Mouse (Mus musculus) cortical plate, adult 2 months (tissue): ENCODE results near the gene Cdh22. TPM values are rescaled to one million over a fixed set of nuclear protein-coding genes. Genes with fewer than 3 reads are reported as not detected.
A peak's percentile ranks its signal among the peaks of the same experiment; 100 is the strongest.

Experiments used
- H3K27ac ChIP-seq: fragments of 200-500 bp; 2 replicates; pipeline ENCODE4 v1.5.1; 2012; ENCODE audit warnings: low read length, control low read depth, inconsistent platforms; ENCODE audit not compliant: insufficient read depth
- H3K4me1 ChIP-seq: fragments of 200-500 bp; 2 replicates; pipeline ENCODE4 v1.6.1; 2011; ENCODE audit warnings: low read length; ENCODE audit not compliant: control insufficient read depth, insufficient read depth
- H3K4me3 ChIP-seq: fragments of 200-500 bp; 2 replicates; pipeline ENCODE4 v1.5.1; 2011; ENCODE audit warnings: mild to moderate bottlenecking, low read length, control low read depth; ENCODE audit not compliant: insufficient read depth
- CTCF ChIP-seq: fragments of 200-500 bp; IDR thresholded peaks from 2 replicates; pipeline ENCODE4 v1.5.1; 2011; ENCODE audit warnings: mild to moderate bottlenecking, control low read depth, low read length; ENCODE audit not compliant: insufficient read depth; ENCODE audit errors: extremely low read depth
- POLR2A ChIP-seq: fragments of 200-500 bp; IDR thresholded peaks from 2 replicates; pipeline ENCODE4 v1.6.1; 2011; ENCODE audit warnings: mild to moderate bottlenecking, low read length, control low read depth; ENCODE audit not compliant: insufficient read depth; ENCODE audit errors: extremely low read depth
- polyA plus RNA-seq: library from polyadenylated mRNA; depleted of rRNA; stranded (reverse); fragments of >200 nt; gene quantifications from 2 replicates; pipeline ENCODE4 v1.2.3, GENCODE M21; 2012

Cdh22 gene
- polyA plus RNA-seq, 1 experiment, result 22.8 TPM

DNA sequence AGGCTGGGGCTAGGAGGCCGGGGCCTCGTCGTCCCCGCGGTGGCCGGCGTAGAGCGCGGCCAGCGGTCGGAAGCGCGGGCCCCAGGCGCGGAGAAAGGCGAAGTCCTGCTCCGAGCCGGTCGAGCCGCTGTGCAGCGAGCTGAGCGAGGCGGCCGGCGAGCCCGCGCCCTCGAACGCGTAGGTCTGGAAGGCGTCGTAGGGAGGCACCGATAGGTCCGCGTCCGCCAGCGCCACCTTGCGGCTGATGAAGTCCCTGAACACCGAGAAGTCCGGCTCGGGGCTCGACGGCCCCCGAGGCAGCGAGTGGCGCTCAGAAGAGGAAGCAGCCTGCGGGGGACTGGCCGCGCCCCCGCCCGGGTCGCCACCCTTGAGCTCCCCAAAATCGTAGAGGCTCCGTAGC lies 122.5 kb downstream of the Cdh22 start:
- H3K4me3 ChIP-seq, result no peak overlapping the region
- no peaks in the 10 kb centered on the region for H3K4me1 ChIP-seq
- TF ChIP-seq CTCF (peak; percentile 46), POLR2A (no peak)

GRCm38 (mm10) chr2:165106585-165106984 lies 128.1 kb downstream of the Cdh22 start:
- TF ChIP-seq POLR2A (no peak), CTCF (no peak)
- H3K4me3 ChIP-seq, result no peak overlapping the region
- H3K4me1 ChIP-seq, result peaks cover 3% of the 10 kb centered on the region
- H3K27ac ChIP-seq, result no peak overlapping the region

More for the DNA sequence above, 122.5 kb downstream of the Cdh22 start:
- H3K27ac ChIP-seq, result no peak overlapping the region

GRCm38 (mm10) chr2:165105513-165106079 lies 129.1 kb downstream of the Cdh22 start:
- H3K4me1 ChIP-seq, result peaks cover 3% of the 10 kb centered on the region
- H3K27ac ChIP-seq, result no peak overlapping the region
- H3K4me3 ChIP-seq, result no peak overlapping the region
- TF ChIP-seq POLR2A (no peak), CTCF (no peak)

- peaks cover 3% of the 10 kb centered on the region for H3K4me1 ChIP-seq
- H3K27ac ChIP-seq, result no peak overlapping the region
- H3K4me3 ChIP-seq, result no peak overlapping the region
- TF ChIP-seq POLR2A (no peak), CTCF (no peak)
These were observed 131.7 kb downstream of the Cdh22 start for GRCm38 (mm10) chr2:165102920-165103319.

DNA sequence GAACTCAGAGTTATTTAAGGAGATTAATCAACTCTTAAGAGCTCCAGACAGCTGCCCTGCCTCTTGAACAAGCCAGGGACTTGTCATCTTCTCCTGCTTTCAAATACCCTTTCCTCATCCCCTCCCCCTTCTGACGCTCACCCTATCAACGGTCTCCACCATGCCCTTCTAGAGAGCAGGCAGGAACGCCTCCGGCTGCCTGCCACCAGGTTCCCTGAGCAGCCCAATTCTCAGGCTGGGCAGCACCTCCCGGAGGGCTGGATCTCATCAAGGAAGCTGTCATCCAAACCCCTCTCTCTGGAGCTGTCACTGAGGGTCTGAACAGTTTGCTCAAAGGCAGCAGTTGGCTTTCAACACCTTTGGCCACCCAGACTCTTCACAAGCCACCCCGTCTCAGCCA lies 133.9 kb downstream of the Cdh22 start:
- TF ChIP-seq CTCF (no peak), POLR2A (no peak)

DNA sequence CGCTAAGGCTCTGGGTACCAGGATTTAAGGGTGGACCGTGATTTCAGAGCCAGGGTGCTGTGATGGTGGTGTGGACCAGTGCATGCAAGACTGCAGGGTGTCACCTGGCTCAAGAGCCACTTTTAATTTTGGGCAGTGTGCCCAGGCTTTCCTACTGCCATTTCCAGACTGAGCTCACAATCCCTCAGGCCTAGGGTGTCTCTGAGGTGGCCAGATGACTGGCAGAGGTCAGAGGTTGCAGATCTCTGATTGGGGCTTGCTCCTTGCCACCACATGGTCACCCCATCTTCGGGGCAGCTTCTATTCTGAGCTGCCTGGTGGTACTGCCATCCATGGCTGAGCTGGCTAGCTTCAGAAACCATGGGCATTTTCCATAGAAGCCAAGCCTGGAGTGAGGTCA lies 135.8 kb downstream of the Cdh22 start:
- TF ChIP-seq POLR2A (no peak), CTCF (no peak)
- Histone ChIP-seq H3K4me1 (no peaks in the 10 kb centered on the region), H3K4me3 (no peak overlapping the region), H3K27ac (no peak overlapping the region)

More for the DNA sequence above, 133.9 kb downstream of the Cdh22 start:
- Histone ChIP-seq H3K4me1 (no peaks in the 10 kb centered on the region), H3K4me3 (no peak overlapping the region), H3K27ac (no peak overlapping the region)

- TF ChIP-seq POLR2A, result no peak
- TF ChIP-seq CTCF, result no peak
- Histone ChIP-seq H3K27ac (no peak overlapping the region), H3K4me3 (no peak overlapping the region), H3K4me1 (no peaks in the 10 kb centered on the region)
These were observed 138.3 kb downstream of the Cdh22 start for GRCm38 (mm10) chr2:165096367-165096766.

GRCm38 (mm10) chr2:165092393-165092792 lies 142.3 kb downstream of the Cdh22 start:
- Histone ChIP-seq H3K4me3 (no peak overlapping the region), H3K27ac (no peak overlapping the region), H3K4me1 (no peaks in the 10 kb centered on the region)
- TF ChIP-seq POLR2A (no peak), CTCF (no peak)

DNA sequence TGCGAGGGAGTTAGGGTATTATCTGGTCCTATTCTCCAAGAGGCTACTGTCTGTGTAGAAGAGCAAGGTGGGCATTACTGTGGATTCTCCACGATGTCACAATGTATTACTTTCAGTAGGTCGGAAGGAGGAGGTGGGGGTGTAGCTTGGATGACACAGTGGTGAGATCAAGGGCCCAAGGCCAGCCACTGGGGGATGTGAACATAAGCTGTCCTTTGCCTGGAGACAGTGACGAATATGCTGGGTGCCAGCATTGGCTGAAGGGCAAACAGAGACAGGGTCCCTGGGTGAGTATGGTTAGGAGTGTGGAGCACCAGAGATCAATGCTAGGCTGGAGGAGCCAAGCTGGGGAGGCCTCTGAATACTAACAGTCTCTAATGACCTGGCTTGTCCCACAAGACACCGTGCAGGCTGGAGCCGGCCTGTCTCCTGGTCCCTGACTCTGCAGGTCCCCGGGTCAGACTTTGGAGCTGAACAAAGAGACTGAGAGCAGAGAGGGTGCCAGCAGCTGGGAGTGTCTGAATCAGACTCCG lies 143.2 kb downstream of the Cdh22 start:
- TF ChIP-seq POLR2A (no peak), CTCF (no peak)
- H3K27ac ChIP-seq, result no peak overlapping the region

DNA sequence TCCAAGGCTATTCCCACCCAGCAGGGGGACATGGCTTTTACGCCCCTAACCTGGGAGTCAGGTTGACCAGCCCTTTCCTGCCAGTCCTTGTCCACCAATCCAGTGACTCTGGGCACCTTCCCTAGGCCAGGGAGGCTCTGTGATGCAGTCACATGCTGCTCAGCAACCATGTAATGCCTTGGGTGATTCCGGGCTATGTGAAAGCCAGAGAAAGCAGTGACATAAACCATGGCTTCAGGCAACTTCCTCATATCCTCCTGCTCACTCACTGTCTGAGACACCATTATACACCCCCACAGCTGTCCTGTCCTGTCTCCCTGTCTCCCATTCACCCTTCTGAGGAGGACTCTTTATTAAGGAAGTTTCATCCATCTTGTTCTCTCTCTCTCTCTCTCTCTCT lies 144.0 kb downstream of the Cdh22 start, which contains the start of gene 1700025C18Rik:
Gene 1700025C18Rik, minus strand, starts transcription at position 101 of the 400 bp plus-strand sequence.
- Histone ChIP-seq H3K27ac (no peak within 1 kb of the TSS), H3K4me1 (no peaks in the 10 kb centered on the region), H3K4me3 (no peak within 1 kb of the TSS)
- TF ChIP-seq POLR2A (no peak), CTCF (no peak)

More for the DNA sequence above, 143.2 kb downstream of the Cdh22 start:
- Histone ChIP-seq H3K4me1 (no peaks in the 10 kb centered on the region), H3K4me3 (no peak overlapping the region)

- Histone ChIP-seq H3K27ac (no peak overlapping the region), H3K4me3 (no peak overlapping the region), H3K4me1 (no peaks in the 10 kb centered on the region)
- TF ChIP-seq CTCF (no peak), POLR2A (no peak)
These were observed 145.2 kb downstream of the Cdh22 start for GRCm38 (mm10) chr2:165089470-165089869.
